Mouse (Mus musculus) kidney, postnatal 25 days (tissue): ENCODE results near the gene Adamts10.

Source experiments
- DNase-seq, 2 experiments: peaks; one replicate each; pipeline ENCODE4 v3.0.0; 2021; ENCODE audit warnings: mixed read lengths in 2 of 2

Gene Adamts10

DNA sequence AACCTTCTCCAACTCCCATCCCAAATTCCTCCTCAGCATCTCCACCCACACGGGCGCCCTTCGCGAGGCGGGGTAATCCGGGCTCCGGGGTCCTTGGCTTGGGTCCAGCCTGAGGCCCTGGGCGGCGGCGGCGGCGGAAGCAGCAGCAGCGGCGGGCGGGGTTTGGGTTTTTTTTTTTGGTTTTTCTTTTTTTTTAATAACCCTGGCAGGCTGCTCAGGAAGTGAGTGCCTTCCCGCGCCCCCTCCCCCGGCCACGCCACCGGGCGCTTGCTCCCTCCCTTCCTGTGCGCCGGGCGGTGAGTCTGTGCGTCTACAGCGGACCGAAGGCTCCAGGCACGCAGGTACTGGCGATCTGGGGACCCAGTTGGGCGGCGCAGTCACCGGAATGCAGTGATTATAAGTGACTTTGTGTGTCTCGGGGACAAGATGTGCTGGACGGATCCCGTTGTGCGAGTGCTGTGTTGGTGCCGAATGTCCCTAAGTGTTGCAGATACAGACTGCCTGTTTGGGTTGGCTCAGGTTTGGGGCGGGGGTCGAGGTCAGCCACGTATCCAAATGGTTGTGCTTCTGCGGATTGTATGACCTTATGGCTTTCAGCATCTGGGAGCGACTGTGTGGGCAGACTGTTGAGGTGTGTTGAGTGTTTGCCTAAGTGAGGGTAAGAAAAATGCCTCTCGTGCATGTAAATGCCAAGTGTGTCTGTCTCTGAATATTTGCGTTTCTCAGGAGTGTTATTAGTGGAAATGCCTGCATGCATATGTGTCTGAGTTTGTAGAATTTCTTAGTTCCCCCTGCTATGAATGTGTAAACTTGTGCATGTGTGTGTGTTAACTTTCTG lies at the start of gene Adamts10:
TSS of gene Adamts10 (plus strand) at position 287 of the 838 bp plus-strand sequence.
- peak; percentile 81 to 88 for DNase-seq

DNA sequence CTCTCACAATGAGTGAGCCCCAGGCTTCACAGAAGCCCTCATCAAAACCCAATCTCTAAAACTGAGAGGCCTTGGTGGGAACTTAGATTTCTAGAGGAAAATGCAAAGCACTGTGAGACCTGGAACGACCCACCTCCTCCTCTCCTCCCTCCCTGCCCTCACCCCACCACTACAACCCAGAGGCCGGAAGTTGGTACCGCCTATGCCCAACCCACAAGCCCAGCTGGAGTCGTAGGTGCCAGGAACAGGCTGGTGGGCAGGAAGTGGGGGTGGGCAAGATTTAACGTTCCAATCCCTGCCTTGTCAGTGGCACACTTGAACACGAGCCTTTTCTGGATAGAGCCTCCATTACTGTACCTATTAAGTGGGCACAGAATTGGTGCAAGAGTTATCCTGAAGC lies 40.0 kb upstream of the Adamts10 start:
- DNase-seq = no peak

DNA sequence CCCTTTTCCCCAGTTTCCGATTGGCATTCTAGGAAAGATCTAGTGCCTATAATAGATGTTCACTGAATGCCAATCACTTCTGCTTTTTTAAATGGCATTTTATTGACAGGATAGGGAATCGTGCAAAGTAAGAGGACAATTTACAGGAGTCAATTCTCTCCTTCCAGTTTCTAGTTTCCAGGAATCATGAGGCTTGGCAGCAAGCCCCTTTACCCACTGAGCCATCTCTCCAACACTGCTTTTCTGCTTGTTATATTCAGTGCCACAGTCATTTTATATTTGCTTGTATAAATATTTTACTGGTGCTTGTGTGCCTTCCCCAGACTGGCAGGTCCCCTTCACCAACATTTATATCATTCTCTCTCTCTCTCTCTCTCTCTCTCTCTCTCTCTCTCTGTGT lies 36.8 kb upstream of the Adamts10 start:
- no peak for DNase-seq

DNA sequence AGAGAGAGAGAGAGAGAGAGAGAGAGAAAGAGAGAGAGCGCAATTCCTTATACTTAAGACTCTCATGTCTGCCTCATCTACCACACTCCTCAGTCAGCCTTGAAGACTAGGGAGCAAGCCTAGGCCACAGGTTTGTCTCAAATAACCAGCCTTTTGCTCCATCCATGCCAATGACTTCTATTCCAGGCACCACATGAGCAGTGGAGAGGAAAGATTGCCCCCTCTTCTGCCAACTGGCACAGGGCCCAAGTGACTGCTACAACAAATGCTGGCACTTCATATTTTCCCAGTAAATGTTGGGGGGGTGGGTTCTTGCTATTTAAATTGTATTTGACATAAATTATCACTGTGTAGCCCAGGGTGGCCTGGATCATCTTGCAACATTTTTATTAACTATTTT lies 36.4 kb upstream of the Adamts10 start:
- DNase-seq = peak; percentile 7 to 43

DNA sequence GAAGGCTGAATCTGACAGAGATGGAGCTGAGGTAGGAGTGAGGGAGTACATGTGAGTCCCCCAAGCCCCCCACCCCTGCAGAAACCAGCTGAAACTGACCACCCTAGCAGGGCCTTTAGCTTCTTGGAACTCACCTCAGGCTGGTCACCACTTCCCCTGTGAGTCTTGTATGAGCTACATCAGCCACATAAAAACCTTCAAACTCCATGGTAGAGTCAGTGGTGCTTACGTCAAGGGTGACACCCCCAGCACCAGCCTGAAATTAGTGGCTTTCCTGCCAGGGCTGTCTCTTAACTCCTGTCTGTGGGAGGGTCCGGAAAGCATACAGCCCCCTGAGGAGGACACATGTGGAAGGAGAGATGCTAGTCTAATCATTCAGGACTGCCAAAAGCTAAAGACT lies 32.6 kb upstream of the Adamts10 start:
- DNase-seq = no peak

DNA sequence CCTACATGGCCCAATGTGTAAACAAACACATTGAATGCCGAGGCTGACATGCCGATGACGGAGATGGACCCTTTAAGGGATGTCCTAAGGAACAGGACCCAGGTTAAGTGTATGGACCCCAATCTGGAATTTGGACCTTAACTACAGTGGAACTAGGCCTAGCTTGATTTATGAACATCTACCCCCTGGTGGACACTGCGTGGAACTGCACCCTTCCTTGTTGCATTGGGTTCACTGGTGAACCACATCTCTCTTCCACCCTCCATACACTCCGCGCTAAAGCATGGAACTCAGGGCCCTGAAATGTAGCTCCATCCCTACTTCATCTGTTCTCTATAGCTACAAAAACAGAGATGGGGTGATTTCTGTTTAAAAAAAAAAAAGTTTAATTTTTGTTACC lies 30.9 kb upstream of the Adamts10 start:
- DNase-seq = peak in 1 of 2 experiments; percentile 43

DNA sequence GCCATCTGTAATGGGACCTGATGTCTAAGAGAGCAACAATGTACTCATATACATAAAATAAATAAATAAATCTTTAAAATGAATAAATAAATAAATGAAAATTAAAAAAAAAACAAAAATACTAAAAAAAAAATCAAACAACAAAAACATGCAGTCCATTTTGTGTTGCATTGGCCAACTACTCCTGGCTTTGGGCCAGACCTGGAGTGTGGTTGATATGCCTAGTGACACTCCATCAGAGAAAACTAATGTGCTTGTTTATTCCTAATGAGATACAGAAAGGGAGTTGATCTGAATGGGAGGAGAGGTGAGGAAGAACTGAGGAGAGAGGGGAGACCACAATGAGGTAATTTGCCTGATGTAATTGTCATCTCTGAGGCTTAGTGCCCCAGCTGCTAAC lies 29.4 kb upstream of the Adamts10 start:
- DNase-seq = no peak

DNA sequence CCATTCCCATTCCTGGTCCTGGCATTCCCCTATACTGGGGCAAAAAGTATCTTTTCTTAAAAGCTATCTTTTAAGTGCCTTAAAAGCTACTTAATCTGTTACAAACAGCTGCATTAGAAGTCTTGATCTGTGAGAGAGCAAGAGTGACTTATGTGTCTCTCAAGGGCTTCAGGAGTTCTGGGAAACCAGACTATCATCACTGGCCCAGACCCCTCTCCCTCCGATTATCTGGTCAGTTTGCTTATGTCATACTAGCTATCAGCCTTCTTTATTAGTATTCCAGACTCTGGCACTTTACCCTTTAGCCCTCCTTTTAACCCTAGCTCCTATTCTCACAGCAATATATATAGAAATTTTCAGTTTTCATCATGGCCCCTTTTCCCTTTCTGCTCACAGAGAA lies 25.1 kb upstream of the Adamts10 start:
- no peak for DNase-seq

DNA sequence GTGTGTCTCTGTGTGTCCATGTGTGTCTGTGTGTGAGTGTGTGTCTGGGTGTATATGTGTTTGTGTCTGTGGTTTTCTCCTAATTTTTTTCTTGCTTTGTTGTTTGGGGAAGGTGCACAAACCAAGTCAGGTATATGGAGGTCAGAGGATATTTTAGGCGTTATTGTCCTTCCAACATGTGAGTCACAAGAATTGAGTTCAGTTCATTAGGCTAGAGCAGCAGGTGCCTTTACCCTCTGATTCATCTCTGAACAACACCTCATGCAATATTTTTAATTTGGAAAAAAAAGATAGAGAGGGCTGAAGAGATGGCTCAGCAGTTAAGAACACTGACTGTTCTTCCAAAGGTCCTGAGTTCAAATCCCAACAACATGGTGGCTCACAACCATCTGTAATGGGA lies 15.6 kb upstream of the Adamts10 start:
- DNase-seq = no peak

DNA sequence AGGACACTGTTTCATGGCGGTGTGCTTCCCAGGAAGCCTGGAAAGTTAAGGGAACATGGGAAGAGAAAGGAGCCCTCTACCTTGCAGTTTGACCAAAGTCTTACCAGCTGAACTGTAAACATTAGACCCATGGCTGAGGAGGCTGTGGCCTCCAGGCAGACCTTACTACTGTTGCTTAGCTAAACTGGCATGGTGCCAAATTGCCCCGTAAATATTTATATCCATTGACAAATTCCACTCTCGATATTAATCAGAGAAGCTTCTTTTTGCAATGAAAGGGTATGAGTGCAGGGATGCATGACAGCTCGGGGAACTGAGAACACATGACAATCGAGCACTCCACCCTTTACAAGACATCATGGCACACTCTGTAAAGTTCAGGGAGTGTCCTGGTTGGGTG lies 13.8 kb upstream of the Adamts10 start:
- DNase-seq = no peak

DNA sequence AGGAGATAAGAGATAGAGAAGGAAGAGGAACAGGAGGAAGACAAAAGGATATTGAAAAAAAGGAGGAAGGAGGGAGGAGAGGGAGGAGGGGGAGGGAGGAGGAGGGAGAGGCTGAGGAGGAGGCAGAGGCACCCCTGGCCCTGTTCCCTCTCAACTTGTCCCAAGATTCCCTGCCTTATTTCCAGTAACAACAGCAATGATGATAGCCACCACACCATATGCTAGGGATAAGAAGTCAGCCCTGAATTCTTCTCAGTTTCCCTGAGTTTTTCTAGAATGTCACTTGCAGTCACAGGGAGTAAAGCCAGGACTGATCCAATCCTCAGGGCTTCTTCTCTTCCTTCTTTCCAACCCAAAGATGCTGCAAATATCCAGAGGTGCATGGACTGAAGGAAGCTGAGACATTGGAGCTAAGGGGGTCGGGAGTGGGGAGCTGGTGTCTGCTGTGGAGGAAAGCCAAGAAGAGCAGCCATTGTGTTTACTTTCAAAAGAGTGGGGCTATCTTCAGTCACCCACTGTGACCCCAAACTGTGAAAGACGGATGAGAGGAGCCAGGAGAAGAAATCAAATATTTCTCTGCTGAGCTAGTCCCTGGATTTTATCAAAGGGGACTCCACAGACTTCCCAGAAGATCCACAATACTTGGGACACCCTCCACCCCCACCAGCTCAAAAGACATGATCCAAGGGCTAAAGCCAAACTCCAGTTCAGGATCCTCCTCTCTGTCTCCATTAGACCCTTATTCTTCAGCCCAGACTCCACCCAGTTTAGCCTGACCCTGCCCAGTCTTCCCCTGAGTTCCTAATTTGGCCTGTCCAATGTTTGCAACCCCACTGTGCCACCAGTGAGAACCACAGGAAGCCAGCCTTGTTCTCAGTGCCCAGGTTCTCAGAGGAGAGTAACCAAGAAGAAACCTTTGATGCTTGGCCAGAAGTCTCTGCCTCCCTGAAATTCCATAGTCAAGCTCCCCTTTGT lies 11.3 kb upstream of the Adamts10 start:
- DNase-seq = no peak

DNA sequence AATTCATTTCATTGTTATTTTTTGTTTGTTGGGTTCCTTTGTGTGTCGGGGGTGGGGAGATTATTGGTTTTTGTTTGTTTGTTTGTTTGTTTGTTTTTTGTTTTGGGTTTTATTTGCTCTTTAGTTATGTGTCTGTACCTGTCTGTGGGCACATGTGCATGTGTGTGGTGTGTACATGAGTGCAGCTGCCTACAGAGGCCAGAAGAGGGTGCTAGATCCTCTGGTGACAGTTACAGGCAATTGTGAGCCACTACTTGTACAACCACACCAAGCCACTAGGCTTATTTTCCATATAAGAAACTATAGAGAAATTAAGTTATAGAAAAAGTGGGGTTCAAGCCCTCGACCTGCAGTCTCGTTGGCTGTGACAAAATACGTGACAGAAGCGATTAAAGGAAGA lies 10.1 kb upstream of the Adamts10 start:
- no peak for DNase-seq

DNA sequence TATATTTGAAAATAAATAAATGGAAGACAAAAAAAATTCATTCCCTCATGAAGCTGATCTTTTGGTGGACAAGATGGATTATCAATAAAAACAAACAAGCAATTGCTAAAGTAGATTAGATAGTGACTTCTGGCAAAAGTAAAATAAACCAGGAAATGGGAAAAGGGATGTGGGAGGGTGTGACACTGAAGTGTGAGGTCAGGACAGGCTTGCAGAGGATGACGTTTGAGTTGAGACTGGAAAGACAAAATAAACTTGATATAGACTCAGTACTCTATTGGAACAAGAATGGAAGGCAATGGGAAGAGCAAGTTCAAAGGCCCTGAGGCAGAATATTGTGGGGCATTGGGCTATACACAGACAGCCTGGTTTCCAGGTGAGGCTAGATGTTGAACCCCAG lies 3.6 kb upstream of the Adamts10 start:
- no peak for DNase-seq

DNA sequence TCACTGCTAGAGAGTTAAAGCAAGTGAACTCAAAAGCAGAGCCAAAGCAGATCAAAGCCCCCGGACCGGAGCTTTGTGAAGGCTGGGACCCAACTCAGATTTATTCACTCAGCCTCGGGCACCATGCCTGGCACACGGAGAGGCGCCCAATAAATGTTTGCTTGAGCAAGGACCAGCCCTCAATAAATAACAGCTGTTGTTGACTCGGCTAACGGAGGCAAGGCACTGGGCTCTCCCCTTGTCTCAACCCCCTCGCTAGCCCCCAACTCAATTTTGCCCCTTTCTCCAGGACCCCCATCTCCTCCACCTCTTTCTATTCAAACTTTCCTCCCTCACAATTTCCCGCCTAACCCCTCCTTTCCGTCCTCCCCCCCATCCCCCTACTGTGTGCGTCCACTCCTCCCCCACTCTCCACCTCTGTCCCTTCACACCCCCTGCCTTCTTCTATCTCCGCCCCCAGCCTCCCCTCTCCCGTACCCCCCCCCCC lies 530 bp upstream of the Adamts10 start:
- DNase-seq = no peak

DNA sequence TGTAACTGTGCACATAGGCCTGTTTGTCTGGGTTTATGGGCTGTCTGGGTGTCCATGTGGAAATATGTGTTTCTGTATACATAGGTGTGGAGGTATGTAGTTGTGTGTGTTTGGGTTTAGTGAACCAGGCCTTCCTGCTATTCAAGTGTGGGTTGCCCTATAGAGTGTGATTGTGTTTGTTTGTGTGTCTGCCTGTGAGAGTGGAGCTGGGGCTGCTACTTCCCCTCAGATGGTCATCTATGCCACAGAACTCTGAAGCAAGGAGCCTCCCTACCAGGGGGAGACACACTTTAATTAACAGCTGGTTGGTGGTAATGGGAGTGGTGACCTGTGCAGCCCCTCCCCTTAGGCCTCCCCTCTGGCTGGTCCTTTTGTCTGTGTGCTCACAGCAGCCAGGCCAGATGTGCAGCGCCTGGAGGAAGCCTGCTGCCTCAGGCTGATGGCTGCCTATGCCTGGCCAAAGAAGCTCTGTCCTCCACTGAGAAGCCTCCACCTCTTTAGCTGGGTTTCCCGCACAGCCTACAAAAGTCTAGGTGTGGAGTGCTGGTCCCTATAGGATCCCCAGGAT lies 886 bp downstream of the Adamts10 start:
- no peak for DNase-seq

DNA sequence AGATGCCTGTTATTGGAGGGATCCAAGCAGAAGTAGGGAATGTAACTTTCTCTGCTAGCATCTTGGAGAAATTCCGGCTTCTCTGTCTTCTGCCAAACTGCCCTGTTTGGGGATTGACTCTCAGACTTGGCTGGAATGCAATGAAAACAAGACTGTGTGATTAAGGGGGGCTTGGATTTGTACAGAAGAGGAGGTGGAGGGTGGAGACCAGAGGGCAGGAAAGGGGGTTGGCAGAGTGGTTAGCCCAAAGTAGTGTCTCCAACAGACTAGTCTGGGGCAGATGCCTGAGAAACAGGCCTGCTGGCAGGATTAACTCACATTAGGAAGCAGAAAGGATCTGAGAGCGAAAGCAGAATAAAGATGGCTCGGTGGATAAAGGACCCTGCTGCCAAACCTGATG lies 2.5 kb downstream of the Adamts10 start:
- peak in 1 of 2 experiments; percentile 17 for DNase-seq

DNA sequence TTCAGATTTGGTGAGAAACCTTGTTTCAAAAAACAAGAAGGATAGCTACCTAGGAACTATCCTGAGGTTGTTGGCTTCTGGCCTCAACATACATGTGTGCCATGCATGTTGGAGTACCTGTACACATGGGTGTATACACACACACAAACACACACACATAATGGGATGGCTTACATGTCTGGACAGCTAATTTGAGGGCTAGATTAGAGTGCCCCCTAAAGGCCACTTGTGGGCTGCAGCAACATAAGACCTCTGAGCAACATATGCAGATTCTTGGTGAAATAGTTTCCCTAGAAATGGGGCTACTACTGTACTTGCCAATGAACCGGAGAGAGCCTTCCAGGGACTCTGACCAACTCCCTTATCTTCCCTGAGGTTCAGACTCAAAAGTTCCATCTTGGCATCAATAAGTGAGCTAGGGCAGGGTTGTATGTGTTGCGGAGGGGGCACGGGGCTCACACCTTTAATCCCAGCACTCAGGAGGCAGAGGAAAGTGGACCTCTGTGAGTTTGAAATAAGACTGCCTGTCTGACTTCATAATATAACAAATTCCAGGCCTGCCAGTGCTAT lies 15.2 kb downstream of the Adamts10 start:
- DNase-seq = peak; percentile 58 to 74

DNA sequence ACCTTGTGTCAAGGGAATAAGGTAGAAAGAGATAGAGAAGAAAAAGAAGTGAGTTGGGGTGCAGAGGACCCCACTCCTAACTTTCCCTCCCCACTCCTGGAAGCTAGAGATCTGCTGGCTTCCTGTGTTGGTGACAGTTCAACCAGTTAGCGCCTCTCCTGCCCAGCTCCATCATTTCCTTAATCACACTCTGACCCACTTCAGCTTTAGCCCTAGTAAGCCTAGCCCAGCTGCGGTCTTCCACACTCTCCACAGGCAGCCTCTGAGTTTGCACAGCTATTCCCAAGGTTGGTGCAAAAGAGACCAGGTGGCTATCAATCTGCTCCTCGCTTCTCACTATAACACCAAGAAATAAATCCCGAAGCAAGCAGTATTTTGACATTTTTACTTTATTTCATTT lies 15.9 kb downstream of the Adamts10 start:
- no peak for DNase-seq

DNA sequence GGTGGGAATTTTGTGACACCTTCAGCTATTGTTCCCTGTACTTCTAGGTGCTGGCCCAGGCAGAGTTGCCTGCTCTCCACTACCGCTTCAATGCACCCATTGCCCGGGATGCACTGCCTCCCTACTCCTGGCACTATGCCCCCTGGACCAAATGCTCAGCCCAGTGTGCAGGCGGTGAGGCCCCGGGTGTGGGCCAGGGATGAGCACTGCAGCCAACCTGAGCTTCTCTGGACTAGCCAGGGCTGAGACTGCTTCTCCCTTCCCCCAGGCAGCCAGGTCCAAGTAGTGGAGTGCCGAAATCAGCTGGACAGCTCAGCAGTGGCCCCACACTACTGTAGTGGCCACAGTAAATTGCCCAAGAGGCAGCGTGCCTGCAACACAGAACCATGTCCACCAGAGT lies 25.2 kb downstream of the Adamts10 start:
- no peak for DNase-seq

DNA sequence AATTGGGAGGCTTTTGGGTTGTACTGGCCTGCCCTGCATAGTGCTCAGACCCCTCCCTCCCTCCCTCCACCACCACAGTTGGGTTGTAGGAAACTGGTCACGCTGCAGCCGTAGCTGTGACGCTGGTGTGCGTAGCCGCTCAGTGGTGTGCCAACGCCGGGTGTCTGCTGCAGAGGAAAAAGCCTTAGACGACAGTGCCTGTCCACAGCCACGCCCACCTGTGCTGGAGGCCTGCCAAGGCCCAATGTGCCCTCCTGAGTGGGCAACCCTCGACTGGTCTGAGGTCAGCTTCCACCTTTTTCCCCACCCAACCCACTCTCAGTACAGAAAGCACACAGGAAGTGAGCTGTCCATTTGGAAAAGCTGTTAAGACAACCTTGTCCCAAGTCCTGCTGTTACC lies 26.4 kb downstream of the Adamts10 start:
- peak in 1 of 2 experiments; percentile 38 for DNase-seq

DNA sequence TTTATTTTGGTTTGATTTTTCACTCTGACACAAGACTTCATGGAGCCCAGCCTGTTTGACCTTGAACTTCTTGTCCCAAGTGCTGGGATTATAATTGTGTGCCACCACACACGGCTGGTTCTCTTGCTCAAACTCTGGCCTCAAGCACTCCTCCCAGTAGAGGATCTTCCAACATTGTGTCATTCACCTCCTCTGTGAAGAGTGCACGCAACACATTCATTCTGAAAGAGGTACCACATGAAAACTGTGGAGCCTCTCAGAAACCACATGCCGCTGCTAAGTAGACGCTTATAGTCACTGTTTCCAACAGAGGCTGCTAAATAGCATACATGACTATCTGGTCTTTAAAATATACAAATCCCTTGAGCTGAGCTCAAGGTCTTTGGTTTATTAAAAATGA lies 28.1 kb downstream of the Adamts10 start:
- DNase-seq = no peak

DNA sequence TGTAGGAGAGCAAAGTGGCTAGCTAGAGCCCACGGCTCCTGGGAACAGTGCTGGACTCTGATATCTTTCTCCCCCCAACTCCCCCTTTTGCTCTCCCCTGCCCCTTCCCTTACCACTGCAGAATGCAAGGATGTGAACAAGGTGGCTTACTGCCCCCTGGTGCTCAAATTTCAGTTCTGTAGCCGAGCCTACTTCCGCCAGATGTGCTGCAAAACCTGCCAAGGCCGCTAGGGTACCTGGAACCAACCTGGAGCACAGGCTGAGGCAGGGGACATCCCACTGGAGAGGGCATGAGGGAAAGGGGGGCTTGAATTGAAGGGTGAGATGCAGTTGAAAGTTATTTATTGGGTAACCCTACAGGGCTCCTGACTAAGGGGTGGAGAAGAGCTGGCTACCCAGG lies 29.0 kb downstream of the Adamts10 start:
- peak; percentile 39 to 48 for DNase-seq

DNA sequence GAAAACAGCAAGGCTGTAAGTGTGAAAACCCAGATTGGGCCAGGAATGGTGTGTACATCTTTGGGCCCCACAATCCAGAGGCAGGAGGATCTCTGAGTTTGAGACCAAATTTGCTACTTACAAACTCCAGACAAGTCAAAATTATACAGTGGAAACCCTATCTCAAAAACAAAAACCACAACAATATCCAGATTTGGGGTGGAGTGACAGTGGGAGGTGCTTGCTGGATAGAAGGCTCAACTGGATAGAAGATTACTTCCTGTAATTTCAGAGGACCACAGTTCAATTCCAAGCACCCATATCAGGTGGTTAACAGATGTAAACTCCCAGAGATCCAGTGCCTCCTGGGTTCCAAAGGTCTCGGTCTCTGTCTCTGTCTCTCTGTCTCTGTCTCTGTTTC lies 30.5 kb downstream of the Adamts10 start:
- no peak for DNase-seq
